Mouse (Mus musculus) liver, embryonic 13.5 days (tissue): Measurements from ENCODE around the gene Atxn2. TPM values are rescaled to one million over a fixed set of nuclear protein-coding genes. Genes with fewer than 3 reads are reported as not detected.

ENCODE experiments used
- ATAC-seq: fragments of 200-750 bp; cut with Nextera tagmentation; 2 replicates; pipeline ENCODE4 v1.8.0; 2017; ENCODE audit warnings: low read depth, mild to moderate bottlenecking, moderate number of reproducible peaks, moderate library complexity
- DNase-seq: peaks from one replicate; pipeline ENCODE4 v3.0.0; 2022
- H3K27ac ChIP-seq: fragments of 300-500 bp; sonication (generic); 2 replicates; pipeline ENCODE4 v1.5.1; 2015; ENCODE audit warnings: moderate library complexity, mild to moderate bottlenecking, inconsistent platforms
- H3K27me3 ChIP-seq: fragments of 300-500 bp; sonication (generic); 2 replicates; pipeline ENCODE4 v1.6.1; 2015; ENCODE audit warnings: mild to moderate bottlenecking, inconsistent platforms
- H3K36me3 ChIP-seq: fragments of 300-500 bp; sonication (generic); 2 replicates; pipeline ENCODE4 v1.6.1; 2015; ENCODE audit warnings: mild to moderate bottlenecking, inconsistent platforms
- H3K4me1 ChIP-seq: fragments of 300-500 bp; sonication (generic); replicated peaks from 2 replicates; pipeline ENCODE4 v1.6.1; 2015; ENCODE audit warnings: inconsistent platforms
- H3K4me2 ChIP-seq: fragments of 300-500 bp; sonication (generic); 2 replicates; pipeline ENCODE4 v1.6.1; 2015; ENCODE audit warnings: inconsistent platforms, mild to moderate bottlenecking, moderate library complexity
- H3K4me3 ChIP-seq: fragments of 300-500 bp; sonication (generic); replicated peaks from 2 replicates; pipeline ENCODE4 v1.5.1; 2015; ENCODE audit warnings: mild to moderate bottlenecking, inconsistent platforms
- H3K9ac ChIP-seq: fragments of 300-500 bp; sonication (generic); 2 replicates; pipeline ENCODE4 v1.6.1; 2015; ENCODE audit warnings: mild to moderate bottlenecking, inconsistent platforms
- H3K9me3 ChIP-seq: fragments of 300-500 bp; sonication (generic); replicated peaks from 2 replicates; pipeline ENCODE4 v1.6.1; 2016; ENCODE audit warnings: inconsistent platforms
- WGBS: fragments of 180-500 bp; shearing (Covaris S2); methylation state at CpG from one replicate; pipeline ENCODE4 v1.1.7; 2015; ENCODE audit not compliant: insufficient replicate concordance; 5-methylcytosine and 5-hydroxymethylcytosine counted together
- polyA plus RNA-seq: library from polyadenylated mRNA; unstranded; fragments of >200 nt; fragmentation: Nextera tagmentation; extraction: Ambion mirVana; gene quantifications from 2 replicates; pipeline ENCODE4 v1.2.1, GENCODE M21; 2015

The Atxn2 gene
- polyA plus RNA-seq, 1 experiment from 2014 or later: 17.6 TPM

GRCm38 (mm10) chr5:121817551-121817950 is 106.4 kb downstream of the Atxn2 start:
- H3K4me1 ChIP-seq: peaks cover 27% of the 10 kb centered on the region
- peaks cover 91% of the 10 kb centered on the region for H3K36me3 ChIP-seq
- no peak overlapping the region for H3K4me3 ChIP-seq
- H3K9me3 ChIP-seq: no peaks in the 10 kb centered on the region
- no peak overlapping the region for H3K27ac ChIP-seq
- H3K9ac ChIP-seq: no peak overlapping the region
- ATAC-seq (0 out of 2 replicates have a peak, but pooled peaks have one; percentile 4), DNase-seq (no peak)
- H3K4me2 ChIP-seq: no peak overlapping the region
- no peaks in the 10 kb centered on the region for H3K27me3 ChIP-seq
- 87% methylated on average over 9 of the region's 9 CpGs for WGBS

GRCm38 (mm10) chr5:121818401-121818800 is 107.3 kb downstream of the Atxn2 start:
- ATAC-seq (no peak), DNase-seq (no peak)
- Histone ChIP-seq H3K9ac (no peak overlapping the region), H3K4me3 (no peak overlapping the region), H3K27me3 (no peaks in the 10 kb centered on the region), H3K27ac (no peak overlapping the region), H3K4me1 (peaks cover 29% of the 10 kb centered on the region), H3K4me2 (no peak overlapping the region), H3K36me3 (peaks cover 91% of the 10 kb centered on the region), H3K9me3 (no peaks in the 10 kb centered on the region)
- 92% methylated on average over 7 of the region's 7 CpGs for WGBS

- Histone ChIP-seq H3K4me1 (peaks cover 33% of the 10 kb centered on the region), H3K9me3 (no peaks in the 10 kb centered on the region), H3K4me2 (no peak overlapping the region), H3K4me3 (no peak overlapping the region), H3K36me3 (peaks cover 91% of the 10 kb centered on the region), H3K27me3 (no peaks in the 10 kb centered on the region), H3K9ac (no peak overlapping the region), H3K27ac (no peak overlapping the region)
- ATAC-seq: no peak
- WGBS: 90% methylated on average over 4 of the region's 4 CpGs
- DNase-seq: no peak
Observed at GRCm38 (mm10) chr5:121818862-121819261, 107.7 kb downstream of the Atxn2 start.

- DNase-seq (no peak), ATAC-seq (no peak)
- WGBS: 45% methylated on average over 5 of the region's 5 CpGs
- peaks cover 90% of the 10 kb centered on the region for H3K36me3 ChIP-seq
- H3K4me2 ChIP-seq: no peak overlapping the region
- H3K27me3 ChIP-seq: no peaks in the 10 kb centered on the region
- H3K9me3 ChIP-seq: no peaks in the 10 kb centered on the region
- no peak overlapping the region for H3K4me3 ChIP-seq
- H3K27ac ChIP-seq: no peak overlapping the region
- no peak overlapping the region for H3K9ac ChIP-seq
- H3K4me1 ChIP-seq: peaks cover 40% of the 10 kb centered on the region
Observed at GRCm38 (mm10) chr5:121819559-121819958, 108.4 kb downstream of the Atxn2 start.

DNA sequence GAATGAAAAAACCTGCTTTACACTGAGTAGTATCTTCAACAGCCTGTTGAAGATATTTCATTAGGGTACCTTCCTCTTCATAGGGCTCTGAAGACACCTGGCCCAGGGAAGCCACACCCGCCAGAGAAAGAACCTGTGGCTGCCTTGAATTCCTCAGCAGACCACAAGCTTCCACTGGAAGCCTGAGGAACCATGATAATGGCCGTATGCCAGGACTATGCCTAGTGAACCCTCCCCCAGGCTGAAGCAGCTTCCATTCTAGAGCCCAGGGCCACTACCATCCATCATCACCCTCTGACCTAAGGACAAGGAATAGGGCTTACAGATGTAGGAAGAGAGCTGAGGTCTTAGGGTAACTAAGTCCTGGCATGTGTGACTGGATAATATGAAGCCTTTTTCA is 109.0 kb downstream of the Atxn2 start:
- Histone ChIP-seq H3K4me2 (no peak overlapping the region), H3K4me3 (no peak overlapping the region), H3K27me3 (no peaks in the 10 kb centered on the region), H3K9ac (no peak overlapping the region), H3K27ac (peak overlapping the region; percentile 29; the same call in 1 of the 2 replicates), H3K36me3 (peaks cover 91% of the 10 kb centered on the region), H3K9me3 (no peaks in the 10 kb centered on the region), H3K4me1 (peaks cover 45% of the 10 kb centered on the region)
- no peak for ATAC-seq
- 45% methylated on average over 2 of the region's 2 CpGs for WGBS
- DNase-seq: no peak

- WGBS: 55% methylated on average over 3 of the region's 3 CpGs
- ATAC-seq (no peak), DNase-seq (no peak)
- Histone ChIP-seq H3K4me3 (no peak overlapping the region), H3K36me3 (peaks cover 93% of the 10 kb centered on the region), H3K9ac (no peak overlapping the region), H3K4me2 (no peak overlapping the region), H3K4me1 (peaks cover 49% of the 10 kb centered on the region), H3K27ac (0 out of 2 replicates have a peak overlapping the region, but pooled peaks have one; percentile 4), H3K27me3 (no peaks in the 10 kb centered on the region), H3K9me3 (no peaks in the 10 kb centered on the region)
Observed at GRCm38 (mm10) chr5:121820657-121821056, 109.5 kb downstream of the Atxn2 start.

GRCm38 (mm10) chr5:121821116-121821515 is 110.0 kb downstream of the Atxn2 start:
- H3K9me3 ChIP-seq: no peaks in the 10 kb centered on the region
- H3K4me3 ChIP-seq: no peak overlapping the region
- no peak overlapping the region for H3K4me2 ChIP-seq
- H3K9ac ChIP-seq: no peak overlapping the region
- 0 out of 2 replicates have a peak overlapping the region, but pooled peaks have one; percentile 4 for H3K27ac ChIP-seq
- DNase-seq (no peak), ATAC-seq (no peak)
- 72% methylated on average over 5 of the region's 5 CpGs for WGBS
- peaks cover 93% of the 10 kb centered on the region for H3K36me3 ChIP-seq
- no peaks in the 10 kb centered on the region for H3K27me3 ChIP-seq
- H3K4me1 ChIP-seq: peaks cover 49% of the 10 kb centered on the region

DNA sequence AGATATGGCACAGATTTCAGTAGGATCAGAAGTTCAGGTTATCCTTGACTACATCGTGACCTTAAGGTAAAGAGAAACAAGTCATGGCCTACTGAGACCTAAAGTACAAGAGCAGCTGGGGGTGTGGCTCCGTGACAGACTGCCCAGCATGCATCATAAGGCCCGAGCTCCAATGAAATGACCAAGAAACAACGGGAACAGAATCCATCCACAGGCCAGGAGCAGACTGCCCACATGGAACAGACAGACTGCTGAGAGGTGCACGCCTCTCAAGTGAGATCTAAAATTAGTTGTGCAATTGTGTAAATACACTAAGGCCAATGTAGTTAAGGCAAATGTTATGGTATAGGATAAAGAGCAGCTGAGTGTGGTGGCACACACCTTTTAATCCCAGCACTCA is 110.4 kb downstream of the Atxn2 start:
- Histone ChIP-seq H3K4me3 (no peak overlapping the region), H3K27ac (no peak overlapping the region), H3K9ac (no peak overlapping the region), H3K36me3 (peaks cover 93% of the 10 kb centered on the region), H3K27me3 (no peaks in the 10 kb centered on the region), H3K4me2 (no peak overlapping the region), H3K9me3 (no peaks in the 10 kb centered on the region), H3K4me1 (peaks cover 49% of the 10 kb centered on the region)
- ATAC-seq (no peak), DNase-seq (no peak)
- WGBS: 72% methylated on average over 5 of the region's 5 CpGs

DNA sequence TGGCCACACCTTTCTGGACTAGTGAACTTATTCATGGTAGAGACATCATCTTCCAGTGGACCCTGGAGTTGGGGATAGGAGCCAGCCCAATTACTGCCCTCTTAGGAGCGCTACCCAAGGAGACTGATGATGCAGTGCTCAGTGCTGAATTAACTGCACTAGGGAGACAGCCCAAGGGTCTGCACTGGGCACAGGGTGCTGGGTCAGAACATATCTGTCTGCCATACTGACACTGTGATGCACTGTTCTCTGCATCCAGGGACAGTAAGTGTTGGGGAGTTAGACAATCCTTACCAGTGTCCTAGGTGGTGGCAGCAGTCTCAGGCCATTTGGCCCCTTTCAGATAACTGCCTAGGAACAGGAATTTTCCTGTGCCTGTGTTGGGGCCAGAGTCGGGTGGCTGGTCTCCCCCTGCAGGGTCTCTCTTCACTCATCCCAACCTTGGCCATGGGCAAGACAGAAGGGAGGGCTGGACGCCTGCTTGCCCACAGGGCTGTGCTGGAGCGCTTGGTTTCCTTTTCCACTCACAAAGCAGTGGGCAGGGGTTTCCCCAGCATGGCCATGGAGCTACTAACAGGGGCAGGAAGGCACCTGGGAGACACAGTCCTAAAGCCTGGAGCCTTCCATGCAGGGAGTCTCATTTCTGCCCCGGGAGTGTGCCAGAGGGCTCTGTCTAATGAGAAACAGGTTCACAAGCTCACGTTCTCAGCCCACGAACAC is 111.8 kb downstream of the Atxn2 start:
- Histone ChIP-seq H3K27ac (no peak overlapping the region), H3K4me1 (peaks cover 49% of the 10 kb centered on the region), H3K4me2 (no peak overlapping the region), H3K9ac (no peak overlapping the region), H3K9me3 (no peaks in the 10 kb centered on the region), H3K4me3 (no peak overlapping the region), H3K36me3 (peaks cover 93% of the 10 kb centered on the region), H3K27me3 (no peaks in the 10 kb centered on the region)
- ATAC-seq: no peak
- DNase-seq: no peak
- WGBS: 76% methylated on average over 7 of the region's 7 CpGs

DNA sequence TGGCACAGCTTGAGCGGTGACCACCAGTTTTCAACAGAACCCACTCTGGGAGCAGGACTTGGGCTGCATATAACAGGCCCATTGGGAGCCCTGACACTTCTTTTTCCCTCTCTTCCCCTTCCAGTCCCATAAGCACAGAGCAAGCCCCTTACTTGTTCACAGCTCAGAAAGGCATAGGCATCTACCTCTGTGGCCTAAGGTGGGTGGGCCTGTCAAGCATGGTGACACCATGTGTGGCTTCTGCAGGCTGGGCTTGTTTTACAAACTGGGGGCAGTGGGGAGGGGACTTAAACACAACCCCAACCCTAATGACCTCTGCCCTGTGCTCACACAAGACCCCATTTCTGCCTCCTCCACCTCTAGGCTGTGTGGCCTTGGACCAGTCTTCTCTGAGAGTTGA is 112.5 kb downstream of the Atxn2 start:
- Histone ChIP-seq H3K36me3 (peaks cover 93% of the 10 kb centered on the region), H3K9me3 (no peaks in the 10 kb centered on the region), H3K4me1 (peaks cover 53% of the 10 kb centered on the region), H3K4me3 (no peak overlapping the region), H3K4me2 (no peak overlapping the region), H3K27ac (no peak overlapping the region), H3K9ac (no peak overlapping the region), H3K27me3 (no peaks in the 10 kb centered on the region)
- ATAC-seq (no peak), DNase-seq (no peak)
- WGBS: 93% methylated on average over 1 of the region's 1 CpGs

DNA sequence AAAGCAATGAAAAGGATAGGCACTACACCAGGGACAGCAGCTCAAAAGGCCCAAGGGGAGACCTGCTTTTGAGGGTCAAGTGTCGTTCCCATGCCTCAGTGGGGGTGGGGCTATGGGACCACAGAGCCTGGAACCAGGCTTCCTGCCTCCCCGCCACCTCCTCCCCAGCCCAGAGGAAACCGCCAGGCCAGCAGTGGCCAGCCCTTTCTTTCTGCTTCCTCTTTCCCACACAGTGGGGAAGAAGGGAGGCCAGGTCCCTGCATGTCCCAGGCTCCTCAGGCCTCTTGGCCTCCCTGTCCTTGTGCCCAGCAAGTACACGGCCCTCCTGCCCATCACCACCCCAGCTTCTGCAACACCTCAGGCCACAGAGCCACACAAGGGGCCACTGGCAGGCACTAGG is 113.0 kb downstream of the Atxn2 start:
- Histone ChIP-seq H3K9me3 (no peaks in the 10 kb centered on the region), H3K4me3 (no peak overlapping the region), H3K36me3 (peaks cover 93% of the 10 kb centered on the region), H3K27ac (peak overlapping the region; percentile 34; the same call in 1 of the 2 replicates), H3K4me2 (no peak overlapping the region), H3K27me3 (no peaks in the 10 kb centered on the region), H3K4me1 (peaks cover 57% of the 10 kb centered on the region), H3K9ac (no peak overlapping the region)
- ATAC-seq: 0 out of 2 replicates have a peak, but pooled peaks have one; percentile 35
- DNase-seq: no peak
- WGBS: 46% methylated on average over 4 of the region's 4 CpGs

DNA sequence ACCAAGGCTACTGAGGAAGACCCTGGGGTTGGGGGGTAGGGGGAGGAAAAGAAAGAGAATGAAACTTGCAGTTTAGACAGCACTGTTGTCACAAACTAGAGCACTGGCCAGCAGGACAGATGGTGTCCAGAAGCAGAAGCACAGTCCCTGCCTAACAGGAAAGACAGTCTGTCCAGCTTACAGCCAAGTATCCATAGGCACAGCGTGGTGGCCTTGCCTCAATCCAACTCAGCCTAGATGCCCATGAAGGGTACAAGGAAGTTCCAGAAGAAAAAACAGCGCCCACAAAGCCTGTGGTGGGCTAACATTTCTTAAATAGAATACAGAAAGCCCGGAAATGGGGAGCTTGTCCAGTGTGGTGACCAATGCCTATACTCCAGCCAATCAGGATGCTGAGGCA is 114.5 kb downstream of the Atxn2 start:
- Histone ChIP-seq H3K27ac (no peak overlapping the region), H3K4me2 (no peak overlapping the region), H3K9ac (no peak overlapping the region), H3K4me3 (no peak overlapping the region), H3K4me1 (peaks cover 51% of the 10 kb centered on the region), H3K27me3 (no peaks in the 10 kb centered on the region), H3K36me3 (peaks cover 82% of the 10 kb centered on the region), H3K9me3 (no peaks in the 10 kb centered on the region)
- WGBS: 80% methylated on average over 3 of the region's 3 CpGs
- DNase-seq: no peak
- ATAC-seq: no peak
